Mouse (Mus musculus) brain, embryonic 14.5 days (tissue): ENCODE measurements around the gene Creb3.

Experiments used
- CTCF ChIP-seq: fragments of 200-500 bp; IDR thresholded peaks from 2 replicates; pipeline ENCODE4 v1.5.1; 2012; ENCODE audit warnings: inconsistent platforms, mild to moderate bottlenecking, moderate library complexity, borderline replicate concordance; ENCODE audit not compliant: insufficient read depth, insufficient read length; ENCODE audit errors: extremely low read depth
- POLR2A ChIP-seq: fragments of 200-500 bp; IDR thresholded peaks from 2 replicates; pipeline ENCODE4 v1.6.1; 2012; ENCODE audit warnings: mild to moderate bottlenecking, inconsistent platforms, borderline replicate concordance; ENCODE audit not compliant: poor library complexity, insufficient read depth, insufficient read length, severe bottlenecking; ENCODE audit errors: extremely low read depth

DNA sequence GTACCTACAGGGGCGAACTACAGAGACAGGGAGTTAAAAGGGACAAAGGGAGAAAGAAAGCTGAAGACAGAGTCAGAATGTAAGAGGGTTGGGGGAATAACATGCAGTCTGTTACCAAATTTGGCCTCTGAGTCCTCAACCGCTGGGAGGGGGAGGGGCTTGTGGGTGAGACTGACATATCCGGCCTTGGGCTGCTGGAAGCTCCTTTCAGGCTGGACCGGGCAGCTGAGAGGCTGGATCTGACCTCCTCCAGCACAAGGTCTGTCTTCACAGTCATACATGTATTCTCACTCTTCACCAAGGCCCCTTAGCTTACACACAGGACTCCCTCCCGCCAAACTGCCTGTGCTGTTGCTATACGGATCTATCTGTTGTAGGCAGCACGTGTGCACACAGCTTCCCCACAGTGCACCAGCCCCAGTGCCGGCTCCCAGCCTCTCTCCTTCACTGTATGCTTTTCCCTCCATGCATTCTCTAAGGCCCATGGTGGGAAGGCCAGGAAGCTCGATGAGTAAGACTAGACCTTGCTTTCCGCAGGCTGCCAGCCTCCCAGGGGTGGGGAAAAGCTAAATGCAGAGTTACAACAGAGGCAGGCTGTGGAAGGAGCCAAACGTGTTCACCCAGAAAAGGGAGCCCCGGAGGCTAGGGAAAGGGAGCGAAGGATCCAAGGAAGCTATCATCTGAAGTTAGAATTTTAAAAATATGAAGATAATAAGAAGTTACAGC lies 3.3 kb upstream of the Creb3 start:
- TF ChIP-seq CTCF, result no peak
- no peak for TF ChIP-seq POLR2A
